Mouse (Mus musculus): ENCODE measurements around the gene Itgad.

The Itgad gene

GRCm38 (mm10) chr7:128178385-128178784 is 24.2 kb downstream of the Itgad start:
- no peak for DNase-seq (ENCODE audit: low spot score in 2 of 2)

GRCm38 (mm10) chr7:128180126-128180525 is 25.9 kb downstream of the Itgad start:
- DNase-seq (ENCODE audit: low spot score in 2 of 2): no peak

GRCm38 (mm10) chr7:128180546-128180945 is 26.4 kb downstream of the Itgad start:
- no peak for DNase-seq (ENCODE audit: low spot score in 2 of 2)

- DNase-seq (ENCODE audit: low spot score in 2 of 2): no peak
These were observed 27.5 kb downstream of the Itgad start for GRCm38 (mm10) chr7:128181691-128182090.

GRCm38 (mm10) chr7:128201607-128202006 is 47.4 kb downstream of the Itgad start:
- DNase-seq (ENCODE audit: low spot score in 2 of 2): no peak

GRCm38 (mm10) chr7:128203071-128203470 is 48.9 kb downstream of the Itgad start:
- no peak for DNase-seq (ENCODE audit: low spot score in 2 of 2)

GRCm38 (mm10) chr7:128204179-128204578 is 50.0 kb downstream of the Itgad start:
- no peak for DNase-seq (ENCODE audit: low spot score in 2 of 2)

- no peak for DNase-seq (ENCODE audit: low spot score in 2 of 2)
These were observed 51.5 kb downstream of the Itgad start for GRCm38 (mm10) chr7:128205695-128206094.

GRCm38 (mm10) chr7:128206152-128206551 is 52.0 kb downstream of the Itgad start, which contains the start of gene Cox6a2:
Gene Cox6a2 (minus strand): TSS chr7:128206387.
- DNase-seq (ENCODE audit: low spot score in 2 of 2): no peak

- peak; percentile 16 to 18 for DNase-seq (ENCODE audit: low spot score in 2 of 2)
These were observed 54.0 kb downstream of the Itgad start for GRCm38 (mm10) chr7:128208187-128208586.

GRCm38 (mm10) chr7:128209826-128210225 is 55.6 kb downstream of the Itgad start:
- no peak for DNase-seq (ENCODE audit: low spot score in 2 of 2)

- no peak for DNase-seq (ENCODE audit: low spot score in 2 of 2)
These were observed 65.8 kb downstream of the Itgad start for GRCm38 (mm10) chr7:128219952-128220351.

- no peak for DNase-seq (ENCODE audit: low spot score in 2 of 2)
These were observed 66.8 kb downstream of the Itgad start for GRCm38 (mm10) chr7:128220936-128221335.

GRCm38 (mm10) chr7:128231741-128232140 is 77.6 kb downstream of the Itgad start:
- DNase-seq (ENCODE audit: low spot score in 2 of 2): no peak

- no peak for DNase-seq (ENCODE audit: low spot score in 2 of 2)
These were observed 80.6 kb downstream of the Itgad start for GRCm38 (mm10) chr7:128234796-128235195.

GRCm38 (mm10) chr7:128235481-128235880 is 81.3 kb downstream of the Itgad start:
- no peak for DNase-seq (ENCODE audit: low spot score in 2 of 2)

- no peak for DNase-seq (ENCODE audit: low spot score in 2 of 2)
These were observed 82.2 kb downstream of the Itgad start for GRCm38 (mm10) chr7:128236426-128236825.

GRCm38 (mm10) chr7:128236856-128237592 is 82.8 kb downstream of the Itgad start, which contains the start of gene Armc5:
Gene Armc5 (plus strand): TSS chr7:128237342.
- peak; percentile 71 to 83 for DNase-seq (ENCODE audit: low spot score in 2 of 2)

GRCm38 (mm10) chr7:128237593-128237926 is 83.4 kb downstream of the Itgad start:
- DNase-seq (ENCODE audit: low spot score in 2 of 2): no peak

GRCm38 (mm10) chr7:128237927-128238778 is 84.0 kb downstream of the Itgad start, which contains the start of gene 9130023H24Rik:
Gene 9130023H24Rik (minus strand): TSS chr7:128238031.
- peak; percentile 99 to 100 for DNase-seq (ENCODE audit: low spot score in 2 of 2)

GRCm38 (mm10) chr7:128238991-128239390 is 84.8 kb downstream of the Itgad start:
- no peak for DNase-seq (ENCODE audit: low spot score in 2 of 2)

- no peak for DNase-seq (ENCODE audit: low spot score in 2 of 2)
These were observed 86.1 kb downstream of the Itgad start for GRCm38 (mm10) chr7:128240131-128240784.

Data from urinary bladder, adult 18-20 months (tissue).